Mouse (Mus musculus) olfactory bulb, adult 2 months (tissue): ENCODE measurements around the gene Rarres1. TPM values are rescaled to one million over a fixed set of nuclear protein-coding genes. Genes with fewer than 3 reads are reported as not detected.

Experiments
- H3K27ac ChIP-seq: fragments of 200-500 bp; 2 replicates; pipeline ENCODE4 v1.5.1; 2012; ENCODE audit warnings: low read depth, low read length; ENCODE audit not compliant: insufficient read depth
- H3K4me1 ChIP-seq: fragments of 200-500 bp; 2 replicates; pipeline ENCODE4 v1.6.1; 2012; ENCODE audit warnings: low read length; ENCODE audit not compliant: control insufficient read depth, insufficient read depth
- H3K4me3 ChIP-seq: fragments of 200-500 bp; 2 replicates; pipeline ENCODE4 v1.5.1; 2012; ENCODE audit warnings: mild to moderate bottlenecking, low read depth, low read length, moderate library complexity; ENCODE audit not compliant: insufficient read depth
- CTCF ChIP-seq: fragments of 200-500 bp; IDR thresholded peaks from 2 replicates; pipeline ENCODE4 v1.5.1; 2012; ENCODE audit warnings: low read depth, mild to moderate bottlenecking, low read length, moderate library complexity; ENCODE audit not compliant: insufficient read depth
- POLR2A ChIP-seq: fragments of 200-500 bp; IDR thresholded peaks from 2 replicates; pipeline ENCODE4 v1.6.1; 2012; ENCODE audit warnings: mild to moderate bottlenecking, low read depth, low read length, moderate library complexity; ENCODE audit not compliant: insufficient read depth
- WGBS: fragments of 180-500 bp; shearing (Covaris S2); methylation state at CpG from one replicate; pipeline ENCODE4 v1.1.7; 2018; 5-methylcytosine and 5-hydroxymethylcytosine counted together
- polyA plus RNA-seq: library from polyadenylated mRNA; stranded (reverse); fragments of >200 nt; gene quantifications from 2 replicates; pipeline ENCODE4 v1.2.4, GENCODE M21; 2012; ENCODE audit warnings: low replicate concordance; ENCODE audit not compliant: missing spikeins, insufficient read depth, insufficient read length

Gene Rarres1
- polyA plus RNA-seq, 1 experiment, result not detected

GRCm38 (mm10) chr3:67450601-67451210, 64.6 kb downstream of the Rarres1 start:
- Histone ChIP-seq H3K4me1 (no peaks in the 10 kb centered on the region), H3K27ac (no peak overlapping the region), H3K4me3 (no peak overlapping the region)
- TF ChIP-seq POLR2A (no peak), CTCF (no peak)
- WGBS, result 57% methylated on average over 5 of the region's 5 CpGs

DNA sequence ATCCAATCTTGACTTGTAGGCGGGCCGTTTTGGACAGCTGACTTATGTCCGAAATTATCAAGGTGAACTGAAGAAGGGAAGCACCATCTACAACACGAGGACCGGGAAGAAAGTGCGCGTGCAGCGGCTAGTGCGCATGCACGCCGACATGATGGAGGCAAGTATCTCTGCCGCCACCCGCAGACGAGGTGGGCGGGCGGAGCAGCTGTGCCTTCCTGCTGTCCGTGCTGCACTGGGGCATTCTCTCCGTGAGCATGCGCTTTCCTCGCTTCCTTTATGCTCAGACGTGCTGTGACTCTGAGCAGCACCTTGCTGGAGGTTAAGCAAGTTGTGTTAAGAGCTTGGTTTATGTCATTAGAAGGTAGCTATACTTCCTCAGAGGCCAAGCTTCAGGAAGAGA, 65.7 kb downstream of the Rarres1 start:
- TF ChIP-seq POLR2A, result no peak
- TF ChIP-seq CTCF, result no peak

DNA sequence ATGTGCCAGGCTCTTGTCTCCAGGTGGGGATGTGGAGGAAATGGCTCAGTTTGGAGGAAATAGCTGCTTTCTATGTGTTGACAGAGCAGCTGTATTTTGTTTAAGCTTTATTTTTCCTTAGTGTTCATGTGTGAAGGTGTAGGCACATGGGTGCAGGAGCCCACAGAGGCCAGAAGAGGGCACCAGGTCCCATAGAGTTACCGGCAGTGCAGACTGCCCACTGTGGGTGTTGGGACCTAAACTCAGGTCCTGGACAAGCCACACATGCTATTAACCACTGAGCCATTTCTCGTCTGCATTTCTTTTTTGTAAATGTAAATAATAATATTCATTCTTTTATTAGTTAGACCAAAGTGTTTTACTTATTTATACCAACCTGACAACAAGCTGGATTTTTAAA, 68.2 kb downstream of the Rarres1 start:
- H3K27ac ChIP-seq, result no peak overlapping the region
- no peak overlapping the region for H3K4me3 ChIP-seq
- no peaks in the 10 kb centered on the region for H3K4me1 ChIP-seq
- TF ChIP-seq POLR2A (no peak), CTCF (no peak)
- 93% methylated on average over 2 of the region's 2 CpGs for WGBS

More for the DNA sequence above, 65.7 kb downstream of the Rarres1 start:
- Histone ChIP-seq H3K27ac (no peak overlapping the region), H3K4me1 (no peaks in the 10 kb centered on the region), H3K4me3 (no peak overlapping the region)
- whole genome bisulfite sequencing, result 95% methylated on average over 21 of the region's 21 CpGs

GRCm38 (mm10) chr3:67434011-67434410, 81.3 kb downstream of the Rarres1 start:
- Histone ChIP-seq H3K27ac (no peak overlapping the region), H3K4me3 (no peak overlapping the region), H3K4me1 (peaks cover 5% of the 10 kb centered on the region; the same call in 1 of the 2 replicates)
- TF ChIP-seq POLR2A (no peak), CTCF (no peak)
- 93% methylated on average over 6 of the region's 6 CpGs for WGBS

DNA sequence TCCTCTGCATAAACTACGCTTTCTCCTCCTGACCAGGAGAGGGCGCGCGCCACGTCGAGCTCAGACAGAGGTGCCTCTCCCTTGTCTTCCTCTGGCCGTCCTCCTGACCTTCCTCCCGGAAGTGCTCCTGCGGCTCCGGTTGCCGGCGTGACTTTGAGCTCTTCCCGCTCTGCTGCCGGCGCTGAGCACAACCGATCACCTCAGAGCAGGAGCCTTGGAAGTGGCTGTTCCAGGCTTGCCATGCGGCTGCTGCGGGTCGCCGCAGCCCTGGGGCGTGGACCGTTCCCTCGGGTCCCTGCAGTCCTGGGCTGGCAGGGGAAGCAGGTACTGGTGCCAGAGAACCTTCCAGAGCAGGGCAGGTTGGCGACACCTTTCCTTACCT, 85.3 kb downstream of the Rarres1 start, which contains the start of gene Gfm1:
Gfm1 (plus strand) TSS at position 98 of the 382 bp plus-strand sequence.
- Histone ChIP-seq H3K27ac (no peak within 1 kb of the TSS), H3K4me3 (peak within 1 kb of the TSS; percentile 81), H3K4me1 (peaks cover 5% of the 10 kb centered on the region; the same call in 1 of the 2 replicates)
- peak; percentile 70 for TF ChIP-seq POLR2A
- TF ChIP-seq CTCF, result peak; percentile 80
- WGBS, result under 1% methylated on average over 24 of the region's 24 CpGs

GRCm38 (mm10) chr3:67429338-67429998, 85.9 kb downstream of the Rarres1 start:
- Histone ChIP-seq H3K4me1 (peaks cover 5% of the 10 kb centered on the region; the same call in 1 of the 2 replicates), H3K27ac (no peak overlapping the region), H3K4me3 (no peak overlapping the region; the same call in 1 of the 2 replicates)
- TF ChIP-seq POLR2A (no peak), CTCF (no peak)
- WGBS, result 28% methylated on average over 8 of the region's 8 CpGs

Other genes starting within 250 kb of the Rarres1 start
- gene Mlf1, start 141.4 kb downstream of the Rarres1 start, polyA plus RNA-seq, result not detected in 2 replicates
- gene Gm17402, start 140.4 kb downstream of the Rarres1 start, polyA plus RNA-seq, result not detected in 2 replicates
- not detected in 2 replicates for gene Gfm1, start 85.4 kb downstream of the Rarres1 start, polyA plus RNA-seq
- gene Lxn, start 51.6 kb downstream of the Rarres1 start, polyA plus RNA-seq, result not detected in 2 replicates
- gene Mfsd1, start 67.2 kb upstream of the Rarres1 start, polyA plus RNA-seq, result not detected in 2 replicates